Mouse (Mus musculus): Measurements from ENCODE around the gene Cables2. TPM values are rescaled to one million over a fixed set of nuclear protein-coding genes. Genes with fewer than 3 reads are reported as not detected.

The Cables2 gene
- polyA plus RNA-seq (2021; fragmentation: Nextera tagmentation), result 5.1 and 6.5 TPM in 2 replicates
- long read RNA-seq, experiment 1, partial matches to known transcripts, result 7 of 21 reads
- long read RNA-seq, experiment 1, other reads (novel, unspliced or antisense), result 14 of 21 reads
- long read RNA-seq, experiment 2, partial matches to known transcripts, result 1 of 11 reads
- long read RNA-seq, experiment 2, other reads (novel, unspliced or antisense), result 10 of 11 reads

GRCm38 (mm10) chr2:180273394-180274244 is at the start of gene Cables2:
Gene Cables2 (minus strand): TSS chr2:180273496.

GRCm38 (mm10) chr2:180289440-180290108 is 16.3 kb upstream of the Cables2 start, which contains the start of gene Rbbp8nl:
Gene Rbbp8nl (minus strand): TSS chr2:180289879.

GRCm38 (mm10) chr2:180257001-180257521 is 16.2 kb downstream of the Cables2 start, which contains the start of gene Rps21:
Gene Rps21 (plus strand): TSS chr2:180257377.

GRCm38 (mm10) chr2:180225762-180226378 is 47.4 kb downstream of the Cables2 start, which contains the start of gene Lama5:
Gene Lama5 (minus strand): TSS chr2:180225859.

Other genes with a start within 250 kb of the Cables2 start
- 2.1 and 2.7 TPM in 2 replicates for gene Lsm14b, start 248.5 kb downstream of the Cables2 start, polyA plus RNA-seq (2021; fragmentation: Nextera tagmentation)
- gene Psma7, start 231.1 kb downstream of the Cables2 start, polyA plus RNA-seq (2021; fragmentation: Nextera tagmentation), result 600 and 641 TPM in 2 replicates
- gene Ss18l1, start 231.0 kb downstream of the Cables2 start, polyA plus RNA-seq (2021; fragmentation: Nextera tagmentation), result 13.3 and 16.0 TPM in 2 replicates
- gene Mtg2, start 202.9 kb downstream of the Cables2 start, polyA plus RNA-seq (2021; fragmentation: Nextera tagmentation), result 17.7 and 21.4 TPM in 2 replicates
- 52.0 and 77.2 TPM in 2 replicates for gene Hrh3, start 169.0 kb downstream of the Cables2 start, polyA plus RNA-seq (2021; fragmentation: Nextera tagmentation)
- 23.2 and 33.8 TPM in 2 replicates for gene Osbpl2, start 154.2 kb downstream of the Cables2 start, polyA plus RNA-seq (2021; fragmentation: Nextera tagmentation)
- 113 and 133 TPM in 2 replicates for gene Adrm1, start 102.0 kb downstream of the Cables2 start, polyA plus RNA-seq (2021; fragmentation: Nextera tagmentation)
- 0.70 and 0.72 TPM in 2 replicates for gene Lama5, start 47.6 kb downstream of the Cables2 start, polyA plus RNA-seq (2021; fragmentation: Nextera tagmentation)
- gene Rps21, start 16.1 kb downstream of the Cables2 start, polyA plus RNA-seq (2021; fragmentation: Nextera tagmentation), result 2,420 and 3,364 TPM in 2 replicates
- gene Rbbp8nl, start 16.4 kb upstream of the Cables2 start, polyA plus RNA-seq (2021; fragmentation: Nextera tagmentation), result not detected in 2 replicates
- gene Gata5, start 61.2 kb upstream of the Cables2 start, polyA plus RNA-seq (2021; fragmentation: Nextera tagmentation), result not detected in 2 replicates
- gene Slco4a1, start 182.7 kb upstream of the Cables2 start, polyA plus RNA-seq (2021; fragmentation: Nextera tagmentation), result 0.77 and 0.80 TPM in 2 replicates
- 3.2 and 3.9 TPM in 2 replicates for gene Ntsr1, start 226.5 kb upstream of the Cables2 start, polyA plus RNA-seq (2021; fragmentation: Nextera tagmentation)